Mouse (Mus musculus) midbrain, postnatal 0 days (tissue): ENCODE measurements at regions not wholly inside any gene's neighbourhood (a gene's known extent, or its start where the extent isn't known, plus 50 kb on each side); places are given as distances from the start of the nearest gene placed in this dataset.

Experiments used
- ATAC-seq: fragments of 200-750 bp; cut with Nextera tagmentation; 2 replicates; pipeline ENCODE4 v1.8.0; 2017; ENCODE audit warnings: moderate number of reproducible peaks, mild to moderate bottlenecking, moderate TSS enrichment, moderate library complexity; ENCODE audit not compliant: low FRiP score
- DNase-seq: peaks from one replicate; pipeline ENCODE4 v3.0.0-alpha.2; 2015; ENCODE audit warnings: low spot score
- H3K27ac ChIP-seq: fragments of 300-500 bp; sonication (generic); 2 replicates; pipeline ENCODE4 v1.5.1; 2014; ENCODE audit warnings: low read depth, mild to moderate bottlenecking, low read length, mixed read lengths
- H3K27me3 ChIP-seq: fragments of 300-500 bp; sonication (generic); 2 replicates; pipeline ENCODE4 v1.6.1; 2014; ENCODE audit warnings: low read length, control low read depth, mixed read lengths; ENCODE audit not compliant: insufficient read depth
- H3K36me3 ChIP-seq: fragments of 300-500 bp; sonication (generic); 2 replicates; pipeline ENCODE4 v1.6.1; 2014; ENCODE audit warnings: low read length, control low read depth, mixed read lengths; ENCODE audit not compliant: insufficient read depth
- H3K4me1 ChIP-seq: fragments of 300-500 bp; sonication (generic); 2 replicates; pipeline ENCODE4 v1.6.1; 2014; ENCODE audit warnings: mild to moderate bottlenecking, control low read depth, antibody characterized with exemption, low read length, mixed read lengths; ENCODE audit not compliant: insufficient read depth
- H3K4me2 ChIP-seq: fragments of 300-500 bp; sonication (generic); 2 replicates; pipeline ENCODE4 v1.6.1; 2014; ENCODE audit warnings: low read depth, mild to moderate bottlenecking, low read length, mixed read lengths; ENCODE audit not compliant: poor library complexity, severe bottlenecking
- H3K4me3 ChIP-seq: fragments of 300-500 bp; sonication (generic); 2 replicates; pipeline ENCODE4 v1.5.1; 2014; ENCODE audit warnings: low read depth, mild to moderate bottlenecking, low read length, moderate library complexity
- H3K9ac ChIP-seq: fragments of 300-500 bp; sonication (generic); replicated peaks from 2 replicates; pipeline ENCODE4 v1.6.1; 2014; ENCODE audit warnings: mild to moderate bottlenecking, low read length, moderate library complexity, mixed read lengths; ENCODE audit not compliant: poor library complexity, severe bottlenecking
- H3K9me3 ChIP-seq: fragments of 300-500 bp; sonication (generic); 2 replicates; pipeline ENCODE4 v1.6.1; 2016; ENCODE audit warnings: low read length, control low read depth
- CTCF ChIP-seq: IDR thresholded peaks from 2 replicates; pipeline ENCODE4 v1.5.1; 2016; ENCODE audit warnings: antibody characterized with exemption, mild to moderate bottlenecking
- WGBS: fragments of 180-500 bp; shearing (Covaris S2); extraction: QIAGEN DNeasy Blood & Tissue Kit; methylation state at CpG from one replicate; pipeline ENCODE4 v1.1.7; 2014; 5-methylcytosine and 5-hydroxymethylcytosine counted together

DNA sequence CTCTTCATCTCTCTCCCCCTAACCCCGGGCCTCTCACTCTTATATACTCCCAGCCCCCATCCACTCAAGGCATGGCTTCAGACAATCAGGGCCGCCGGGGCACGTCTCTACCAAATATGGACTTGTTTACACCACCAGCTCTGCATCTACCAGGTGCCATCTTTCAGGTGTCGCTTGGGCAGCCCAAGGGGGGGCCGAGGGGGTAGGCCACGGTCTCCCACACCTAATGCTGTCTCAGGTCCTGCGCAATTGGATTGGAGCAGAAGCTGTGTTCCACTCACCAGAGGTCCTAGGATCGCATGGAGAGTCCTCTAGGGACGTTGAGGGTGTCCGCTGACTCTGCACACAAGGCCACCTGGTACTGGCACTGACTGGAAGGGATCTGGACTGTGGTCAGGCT is 1306.0 kb upstream of the 1700015G11Rik start:
- Histone ChIP-seq H3K27me3 (no peaks in the 10 kb centered on the region), H3K9me3 (no peaks in the 10 kb centered on the region), H3K9ac (no peak overlapping the region), H3K27ac (no peak overlapping the region), H3K36me3 (no peaks in the 10 kb centered on the region), H3K4me2 (no peak overlapping the region), H3K4me3 (no peak overlapping the region), H3K4me1 (no peaks in the 10 kb centered on the region)
- no peak for ATAC-seq
- TF ChIP-seq CTCF, result no peak
- DNase-seq, result no peak
- WGBS, result 93% methylated on average over 11 of the region's 11 CpGs

DNA sequence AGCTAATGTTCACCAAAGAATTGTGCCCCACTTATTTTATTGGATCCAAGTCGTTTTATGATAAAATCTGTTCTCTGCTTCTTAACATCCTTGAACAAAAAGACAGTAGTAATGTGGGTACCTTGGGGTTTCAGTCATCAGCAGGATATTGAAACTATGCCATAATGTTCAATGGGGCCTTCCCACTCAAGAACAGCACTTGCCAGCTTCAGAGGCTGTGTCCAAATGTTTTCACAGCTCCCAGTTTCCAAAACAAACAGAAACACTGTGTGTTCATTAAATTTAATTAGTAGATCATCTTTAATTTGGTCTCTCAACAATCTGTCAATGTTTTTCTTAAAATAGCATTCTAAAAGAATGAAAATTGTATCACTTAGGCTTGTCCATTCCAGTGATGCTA is 1266.5 kb upstream of the 1700015G11Rik start:
- H3K4me1 ChIP-seq, result no peaks in the 10 kb centered on the region
- 74% methylated on average over 1 of the region's 1 CpGs for WGBS
- no peak overlapping the region for H3K4me2 ChIP-seq
- H3K9me3 ChIP-seq, result no peaks in the 10 kb centered on the region
- no peak for TF ChIP-seq CTCF
- H3K27me3 ChIP-seq, result no peaks in the 10 kb centered on the region
- peak; percentile 1 for DNase-seq
- H3K9ac ChIP-seq, result no peak overlapping the region
- no peaks in the 10 kb centered on the region for H3K36me3 ChIP-seq
- no peak for ATAC-seq
- no peak overlapping the region for H3K27ac ChIP-seq
- H3K4me3 ChIP-seq, result no peak overlapping the region
